Mouse (Mus musculus): ENCODE measurements around the gene Bst1. TPM values are rescaled to one million over a fixed set of nuclear protein-coding genes. Genes with fewer than 3 reads are reported as not detected.

Bst1 gene
- total and polyA plus RNA-seq, 3 experiments, result not detected

DNA sequence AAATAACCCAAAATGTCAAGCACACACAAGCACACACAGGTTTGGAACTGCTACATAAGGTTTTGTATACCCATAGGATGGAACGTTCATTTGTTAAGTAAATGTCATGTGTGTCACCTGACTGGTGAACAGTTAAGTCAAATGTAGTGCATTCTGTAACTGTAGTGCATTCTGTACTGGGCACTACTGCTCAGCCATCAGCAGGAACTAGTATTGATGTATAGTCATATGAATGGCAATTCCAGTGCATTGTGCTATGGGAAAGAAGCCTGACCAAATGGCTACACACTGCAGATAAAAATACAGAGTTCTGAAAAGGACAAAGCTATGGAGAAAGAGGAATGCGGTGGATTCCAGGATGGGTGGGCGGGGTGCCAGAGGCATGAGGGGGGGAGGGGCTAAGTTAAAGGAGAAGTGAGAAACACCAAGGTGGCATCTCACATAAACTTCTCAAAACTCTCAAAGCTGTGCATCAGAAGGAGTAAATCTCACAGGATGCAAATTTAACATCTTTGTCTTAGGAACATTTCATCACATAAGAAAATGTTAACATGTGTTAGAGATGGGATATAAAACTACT, 24.0 kb downstream of the Bst1 start:
- Histone ChIP-seq H3K9me3 (replicated peaks; ENCODE audit: insufficient read depth, low read length) (no peaks in the 10 kb centered on the region), H3K27ac (ENCODE audit: control insufficient read depth, low read depth, low read length) (no peak overlapping the region)
- TF ChIP-seq CHD2 (IDR thresholded peaks at IDR 0.05; ENCODE audit: low read length) (no peak), RCOR1 (IDR thresholded peaks at IDR 0.05; ENCODE audit: low read depth, low read length) (no peak), GABPA (IDR thresholded peaks at IDR 0.05; ENCODE audit: low read depth, low read length) (no peak), KAT2A (conservative IDR thresholded peaks at IDR 0.05; ENCODE audit: low read depth, low read length) (no peak), MXI1 (IDR thresholded peaks at IDR 0.05; ENCODE audit: low read depth, low read length) (no peak)

GRCm38 (mm10) chr5:43845083-43845482, 26.4 kb downstream of the Bst1 start:
- TF ChIP-seq ZC3H11A (IDR thresholded peaks at IDR 0.05; ENCODE audit: low read depth, low read length) (no peak), ELF1 (IDR thresholded peaks at IDR 0.05; ENCODE audit: low read depth, low read length) (no peak), USF2 (IDR thresholded peaks at IDR 0.05; ENCODE audit: borderline replicate concordance in 1 of 2, insufficient read depth in 1 of 2, low read depth in 1 of 2, low read length in 2 of 2) (no peak), EP300 (IDR thresholded peaks at IDR 0.05; ENCODE audit: low read depth in 1 of 2, low read length in 2 of 2) (no peak), MXI1 (IDR thresholded peaks at IDR 0.05; ENCODE audit: low read depth, low read length) (no peak), SMC3 (IDR thresholded peaks at IDR 0.05; ENCODE audit: low read depth, low read length) (no peak), JUND (IDR thresholded peaks at IDR 0.05; ENCODE audit: low read depth, low read length) (no peak)
- Histone ChIP-seq H3K9me3 (replicated peaks; ENCODE audit: insufficient read depth, low read length) (no peaks in the 10 kb centered on the region), H3K79me2 (ENCODE audit: control insufficient read depth, insufficient read depth, low read length, poor library complexity) (no peaks in the 10 kb centered on the region), H3K9ac (ENCODE audit: control insufficient read depth, low read depth, low read length, poor library complexity, severe bottlenecking) (no peak overlapping the region), H3K27me3 (ENCODE audit: control insufficient read depth in 1 of 2, insufficient read depth in 2 of 2, low read length in 2 of 2) (no peaks in the 10 kb centered on the region), H3K27ac (ENCODE audit: control insufficient read depth, low read depth, low read length) (no peak overlapping the region), H3K4me1 (ENCODE audit: control insufficient read depth in 1 of 2, insufficient read depth in 2 of 2, low read length in 2 of 2) (no peaks in the 10 kb centered on the region), H3K4me3 (ENCODE audit: control insufficient read depth in 1 of 2, insufficient read depth in 1 of 2, low read depth in 2 of 2, low read length in 2 of 2) (no peak overlapping the region), H3K36me3 (ENCODE audit: control insufficient read depth in 1 of 2, insufficient read depth in 2 of 2, low read length in 2 of 2) (no peaks in the 10 kb centered on the region)
- DNase-seq (ENCODE audit: low read depth, low spot score), result no peak

More for the DNA sequence above, 24.0 kb downstream of the Bst1 start:
- H3K9ac ChIP-seq (ENCODE audit: control insufficient read depth, low read depth, low read length, poor library complexity, severe bottlenecking), result no peak overlapping the region
- H3K36me3 ChIP-seq (ENCODE audit: control insufficient read depth in 1 of 2, insufficient read depth in 2 of 2, low read length in 2 of 2), result no peaks in the 10 kb centered on the region; a peak in 1 of 4 replicates
- DNase-seq (ENCODE audit: low read depth, low spot score), result peak; percentile 24
- H3K4me1 ChIP-seq (ENCODE audit: control insufficient read depth in 1 of 2, insufficient read depth in 2 of 2, low read length in 2 of 2), result no peaks in the 10 kb centered on the region; a peak in 1 of 4 replicates
- H3K27me3 ChIP-seq (ENCODE audit: control insufficient read depth in 1 of 2, insufficient read depth in 2 of 2, low read length in 2 of 2), result no peaks in the 10 kb centered on the region
- H3K4me3 ChIP-seq (ENCODE audit: control insufficient read depth in 1 of 2, insufficient read depth in 1 of 2, low read depth in 2 of 2, low read length in 2 of 2), result no peak overlapping the region
- no peaks in the 10 kb centered on the region for H3K79me2 ChIP-seq (ENCODE audit: control insufficient read depth, insufficient read depth, low read length, poor library complexity)

GRCm38 (mm10) chr5:43845646-43846045, 27.0 kb downstream of the Bst1 start:
- DNase-seq (ENCODE audit: low read depth, low spot score), result no peak
- Histone ChIP-seq H3K36me3 (ENCODE audit: control insufficient read depth in 1 of 2, insufficient read depth in 2 of 2, low read length in 2 of 2) (no peaks in the 10 kb centered on the region), H3K9me3 (replicated peaks; ENCODE audit: insufficient read depth, low read length) (no peaks in the 10 kb centered on the region), H3K9ac (ENCODE audit: control insufficient read depth, low read depth, low read length, poor library complexity, severe bottlenecking) (no peak overlapping the region), H3K27ac (ENCODE audit: control insufficient read depth, low read depth, low read length) (no peak overlapping the region), H3K79me2 (ENCODE audit: control insufficient read depth, insufficient read depth, low read length, poor library complexity) (no peaks in the 10 kb centered on the region), H3K4me1 (ENCODE audit: control insufficient read depth in 1 of 2, insufficient read depth in 2 of 2, low read length in 2 of 2) (no peaks in the 10 kb centered on the region), H3K27me3 (ENCODE audit: control insufficient read depth in 1 of 2, insufficient read depth in 2 of 2, low read length in 2 of 2) (no peaks in the 10 kb centered on the region), H3K4me3 (ENCODE audit: control insufficient read depth in 1 of 2, insufficient read depth in 1 of 2, low read depth in 2 of 2, low read length in 2 of 2) (no peak overlapping the region)
- TF ChIP-seq USF1 (IDR thresholded peaks at IDR 0.05; ENCODE audit: low read depth, low read length), result no peak
- no peak for TF ChIP-seq HCFC1 (IDR thresholded peaks at IDR 0.05; ENCODE audit: low read depth, low read length)
